Mouse (Mus musculus) CD8-positive naive resting alpha-beta T cell, adult 57 days (primary cell): ENCODE data around the gene Prh1. TPM values are rescaled to one million over a fixed set of nuclear protein-coding genes. Genes with fewer than 3 reads are reported as not detected.

Source experiments
- total RNA-seq: library from RNA; stranded (reverse); gene quantifications from one replicate; pipeline ENCODE4 v1.2.4, GENCODE M21; 2023

Gene Prh1
- not detected for total RNA-seq

DNA sequence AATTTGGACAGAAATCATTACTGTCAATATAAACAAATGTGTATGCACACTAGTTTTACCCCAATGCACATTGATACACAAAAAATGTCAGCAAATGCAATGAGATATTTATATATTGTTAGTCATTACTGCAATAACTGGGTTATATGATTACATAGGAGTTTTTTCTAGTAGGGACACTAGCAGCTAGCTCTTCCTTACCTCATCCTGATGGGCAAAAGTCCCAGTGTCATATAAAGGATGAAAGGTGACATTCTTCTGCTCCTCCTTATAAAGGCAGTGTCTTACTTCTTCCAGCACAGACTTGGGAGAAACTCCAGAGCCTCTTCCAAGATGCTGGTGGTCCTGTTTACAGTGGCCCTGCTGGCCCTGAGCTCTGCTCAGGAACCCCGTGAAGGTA, at the start of gene Prh1:
Prh1 (plus strand) TSS at position 301 of the 400 bp plus-strand sequence.

DNA sequence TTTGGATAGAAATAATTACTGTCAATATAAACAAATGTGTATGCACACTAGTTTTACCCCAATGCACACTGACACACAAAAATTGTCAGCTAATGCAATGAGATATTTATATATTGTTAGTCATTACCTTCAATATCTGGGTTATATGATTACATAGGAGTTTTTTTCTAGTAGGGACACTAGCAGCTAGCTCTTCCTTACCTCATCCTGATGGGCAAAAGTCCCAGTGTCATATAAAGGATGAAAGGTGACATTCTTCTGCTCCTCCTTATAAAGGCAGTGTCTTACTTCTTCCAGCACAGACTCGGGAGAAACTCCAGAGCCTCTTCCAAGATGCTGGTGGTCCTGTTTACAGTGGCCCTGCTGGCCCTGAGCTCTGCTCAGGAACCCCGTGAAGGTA, 26.0 kb downstream of the Prh1 start, which contains the start of gene Prp2:
Prp2 (plus strand) TSS at position 301 of the 400 bp plus-strand sequence.

Other genes with a start within 250 kb of the Prh1 start
- gene Gm8882, start 205.7 kb upstream of the Prh1 start, total RNA-seq, result not detected
- not detected for gene Prp2, start 26.1 kb downstream of the Prh1 start, total RNA-seq
- gene A630073D07Rik, start 81.7 kb downstream of the Prh1 start, total RNA-seq, result not detected
- gene Tas2r120, start 87.1 kb downstream of the Prh1 start, total RNA-seq, result not detected
- gene Tas2r121, start 131.2 kb downstream of the Prh1 start, total RNA-seq, result not detected
- not detected for gene Tas2r122, start 142.1 kb downstream of the Prh1 start, total RNA-seq
- not detected for gene Tas2r115, start 168.2 kb downstream of the Prh1 start, total RNA-seq
- not detected for gene Tas2r124, start 184.9 kb downstream of the Prh1 start, total RNA-seq
- gene Tas2r102, start 192.3 kb downstream of the Prh1 start, total RNA-seq, result not detected
- not detected for gene Tas2r136, start 208.4 kb downstream of the Prh1 start, total RNA-seq
- not detected for gene Tas2r117, start 233.0 kb downstream of the Prh1 start, total RNA-seq